Mouse (Mus musculus): ENCODE data around the gene Dis3l2.

GRCm38 (mm10) chr1:87012606-87013005, 309.0 kb downstream of the Dis3l2 start:
- TF ChIP-seq EP300 (IDR thresholded peaks at IDR 0.05) (no peak), CTCF (IDR thresholded peaks at IDR 0.05) (no peak)

Measured in lung, postnatal 0 days (tissue).